Comparison of ENCODE assay signal across 25 mouse cellular contexts in the genomic region with DNA sequence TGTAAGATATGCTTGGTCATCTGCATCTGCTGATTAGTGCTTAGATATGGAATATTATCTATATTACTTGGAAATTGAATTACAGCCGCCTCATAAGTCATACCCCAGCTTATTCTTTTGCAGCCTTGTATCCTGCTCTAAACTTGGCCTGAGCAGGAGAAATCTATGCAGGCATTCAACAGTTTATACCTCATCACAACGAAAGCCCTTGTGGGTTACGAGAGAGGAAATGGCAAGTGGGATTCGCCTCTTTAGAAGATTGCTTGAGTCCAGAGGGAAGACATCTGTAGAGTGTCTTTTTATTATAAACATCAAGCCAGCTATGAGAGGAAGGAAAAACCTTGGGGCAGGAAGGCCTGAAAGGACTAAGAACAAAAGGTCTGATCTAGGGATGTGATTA.
"Had no signal": no experiment of that assay in that cellular context is flagged by ENCODE, and none has a peak within 500 bp of the region (broad histone marks: within the 10 kb centered on the region; RNA-seq: fewer than 3 reads in every experiment).

No protein-coding gene starts in this region.

- H3K4me1 ChIP-seq: heart, embryonic 13.5 days; heart, embryonic 15.5 days; hindbrain, embryonic 13.5 days; hindbrain, embryonic 15.5 days; kidney, embryonic 15.5 days; limb, embryonic 13.5 days; limb, embryonic 15.5 days had no signal

- DNase-seq: forebrain, postnatal 0 days; gastrocnemius, postnatal 14 days; gastrocnemius, postnatal 36 days; heart, adult 18-20 months; heart, postnatal 14 days; heart, postnatal 36 days; kidney, adult 11 months; kidney, adult 2 months; kidney, adult 9 months; kidney, postnatal 14 days; kidney, postnatal 36 days; layer of hippocampus, adult 9-11 months; layer of hippocampus, postnatal 36 days; left cerebral cortex, postnatal 4 days had no signal

- ATAC-seq: forebrain, postnatal 0 days; hindbrain, postnatal 0 days; intestine, embryonic 16.5 days had no signal

- H3K9ac ChIP-seq: forebrain, postnatal 0 days; heart, embryonic 13.5 days; heart, embryonic 15.5 days; hindbrain, embryonic 13.5 days; hindbrain, embryonic 15.5 days; kidney, embryonic 15.5 days; limb, embryonic 13.5 days; limb, embryonic 15.5 days had no signal

- H3K4me2 ChIP-seq: heart, embryonic 11.5 days; heart, embryonic 13.5 days; heart, embryonic 15.5 days; hindbrain, embryonic 13.5 days; hindbrain, embryonic 15.5 days; kidney, embryonic 15.5 days; limb, embryonic 13.5 days; limb, embryonic 15.5 days had no signal

- H3K9me3 ChIP-seq: heart, embryonic 13.5 days; heart, embryonic 15.5 days; hindbrain, embryonic 13.5 days; hindbrain, embryonic 15.5 days; kidney, embryonic 15.5 days; limb, embryonic 13.5 days; limb, embryonic 15.5 days had no signal

- H3K27me3 ChIP-seq: heart, embryonic 13.5 days; heart, embryonic 15.5 days; hindbrain, embryonic 13.5 days; hindbrain, embryonic 15.5 days; kidney, embryonic 15.5 days; limb, embryonic 13.5 days; limb, embryonic 15.5 days had no signal

- H3K27ac ChIP-seq: heart, embryonic 13.5 days; heart, embryonic 15.5 days; hindbrain, embryonic 13.5 days; hindbrain, embryonic 15.5 days; hindbrain, postnatal 0 days; kidney, embryonic 15.5 days; kidney, postnatal 0 days; limb, embryonic 13.5 days; limb, embryonic 15.5 days had no signal

- H3K36me3 ChIP-seq: heart, embryonic 13.5 days; heart, embryonic 15.5 days; hindbrain, embryonic 13.5 days; hindbrain, embryonic 15.5 days; kidney, embryonic 15.5 days; limb, embryonic 13.5 days; limb, embryonic 15.5 days had no signal

- H3K4me3 ChIP-seq: heart, embryonic 13.5 days; heart, embryonic 15.5 days; hindbrain, embryonic 13.5 days; hindbrain, embryonic 15.5 days; kidney, embryonic 15.5 days; limb, embryonic 13.5 days; limb, embryonic 15.5 days had no signal
